Mouse (Mus musculus): ENCODE results near the gene Lcmt1. TPM values are rescaled to one million over a fixed set of nuclear protein-coding genes. Genes with fewer than 3 reads are reported as not detected.

Gene Lcmt1
- 10 to 100 TPM; 24.2 to 25.3 TPM for total RNA-seq (2021)
- long read RNA-seq, experiment 1, transcript Lcmt1-201 (11 exons, 1,369 nt): major isoform, 29 of 34 reads
- long read RNA-seq, experiment 1, partial matches to known transcripts: 1 of 34 reads
- long read RNA-seq, experiment 1, other reads (novel, unspliced or antisense): 3 of 34 reads
- long read RNA-seq, experiment 2, transcript Lcmt1-201 (11 exons, 1,369 nt): major isoform, 24 of 27 reads
- long read RNA-seq, experiment 2, partial matches to known transcripts: 1 of 27 reads
- long read RNA-seq, experiment 2, other reads (novel, unspliced or antisense): 2 of 27 reads

DNA sequence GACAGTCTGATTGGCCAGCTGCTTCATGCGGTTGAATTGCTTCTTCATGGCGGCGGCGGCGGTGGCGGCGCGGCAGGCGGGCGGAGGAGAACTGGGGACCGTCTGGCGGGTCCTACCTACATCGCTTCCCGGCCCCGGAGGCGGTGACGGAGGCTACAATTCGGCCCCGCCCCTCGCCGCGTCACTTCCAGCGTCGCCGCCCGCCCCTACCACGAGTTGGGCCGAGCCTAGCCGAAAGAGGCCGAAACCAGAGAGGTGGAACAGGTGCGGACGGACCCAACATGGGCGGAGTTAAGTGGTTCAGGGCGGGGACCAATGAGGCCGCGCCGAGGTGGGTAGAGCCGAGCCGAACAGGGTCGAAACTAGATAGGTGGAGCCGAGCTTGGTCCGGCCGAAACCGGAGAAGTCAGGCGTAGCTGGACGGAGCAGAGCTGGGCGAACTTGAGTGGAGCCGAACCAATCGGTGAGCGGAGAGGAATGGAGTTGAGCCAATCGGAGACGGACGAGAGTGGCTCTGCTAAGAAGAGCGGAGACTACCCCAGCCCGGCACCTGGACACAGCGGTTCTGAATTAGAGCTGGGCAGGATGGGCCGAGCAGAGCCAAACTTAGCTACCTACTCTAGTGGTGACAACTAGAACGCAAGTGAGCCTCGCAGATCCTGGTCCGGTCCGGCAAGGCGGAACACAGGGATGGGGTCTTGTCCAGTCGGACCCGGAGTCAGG lies at the start of gene Lcmt1, which contains the start of gene Arhgap17:
Lcmt1 (plus strand) TSS at position 26 of the 723 bp plus-strand sequence.
Arhgap17 (minus strand) TSS at position 157 of the 723 bp plus-strand sequence.
- DNase-seq: peak; percentile 97
- intact Hi-C loops (cut with DNase I; ENCODE audit: low total_unique reads): loop anchor here (5.0 kb wide), 1 partner anchor 38 kb away; no protein-coding TSS in a partner anchor

DNA sequence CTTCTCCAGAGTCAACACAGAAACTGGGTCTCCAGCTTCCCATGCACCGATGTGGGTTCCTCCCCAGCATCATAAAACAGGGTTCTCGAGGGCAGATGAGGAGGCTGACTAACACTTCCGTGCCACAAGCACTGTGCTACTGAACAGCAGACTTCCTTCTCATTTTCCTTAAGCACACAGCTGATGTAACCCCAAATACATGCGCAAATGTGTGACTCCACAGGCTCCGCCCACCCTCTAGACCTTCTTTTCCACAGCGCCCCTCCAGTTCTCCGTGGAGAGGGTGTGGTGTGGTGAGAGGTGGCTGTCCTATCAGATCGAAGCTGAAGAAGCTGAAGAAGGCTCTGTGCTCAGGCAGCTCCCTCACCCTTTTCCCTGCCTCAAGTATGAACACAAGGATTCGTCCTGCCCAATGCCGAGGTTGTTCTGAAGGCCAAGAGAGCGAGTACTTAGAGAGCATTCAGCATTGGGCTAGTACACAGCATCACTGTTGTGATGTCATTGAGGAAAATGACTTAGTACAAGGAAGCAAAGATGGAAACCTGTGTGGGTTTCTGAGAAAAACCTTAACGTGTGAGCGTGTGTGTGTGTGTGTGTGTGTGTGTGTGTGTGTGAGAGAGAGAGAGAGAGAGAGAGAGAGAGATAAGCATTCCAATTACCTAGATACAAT lies 47.0 kb upstream of the Lcmt1 start:
- intact Hi-C loops (cut with DNase I; ENCODE audit: low total_unique reads): no loop called here

DNA sequence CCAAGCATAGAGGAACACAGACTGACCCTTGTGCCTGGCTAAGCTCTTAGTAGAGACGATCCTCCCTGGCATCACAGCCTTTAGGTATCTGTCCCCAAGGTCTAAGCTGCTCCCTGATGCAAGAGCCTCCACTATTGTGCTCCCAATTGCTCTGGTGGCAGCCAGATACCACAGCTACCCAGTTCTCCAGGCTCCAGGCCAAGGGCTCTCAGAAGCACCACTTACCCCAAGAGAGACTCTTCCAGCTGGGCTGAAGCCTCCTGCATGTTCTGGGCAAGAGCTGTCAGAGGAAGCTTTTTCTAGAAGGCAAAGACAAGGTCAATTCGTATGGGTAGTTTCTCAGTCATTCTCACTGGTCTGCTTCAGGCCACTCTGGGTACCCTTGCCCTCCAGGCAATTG lies 46.2 kb upstream of the Lcmt1 start:
- peak; percentile 27 for DNase-seq

More for the DNA sequence above, 47.0 kb upstream of the Lcmt1 start:
- no peak for DNase-seq

DNA sequence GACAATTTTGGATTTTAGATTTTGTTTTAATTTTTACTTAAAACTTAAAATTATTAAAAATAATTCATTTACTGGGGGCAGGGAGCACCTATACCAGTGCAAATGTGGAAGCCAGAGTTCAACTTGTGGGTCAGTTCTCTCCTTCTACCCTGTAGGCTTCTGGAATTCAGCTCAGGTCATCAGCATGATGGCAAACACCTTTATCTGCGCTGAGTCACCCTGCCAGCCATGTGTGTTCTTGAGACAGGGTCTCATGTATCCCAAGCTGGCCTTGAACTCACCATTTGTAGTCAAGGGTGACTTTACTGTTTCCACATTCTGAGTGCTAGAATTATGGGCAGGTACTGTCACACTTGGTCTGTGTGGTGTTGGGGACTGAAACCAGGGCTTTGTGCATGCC lies 45.5 kb upstream of the Lcmt1 start:
- DNase-seq: no peak
- intact Hi-C loops (cut with DNase I; ENCODE audit: low total_unique reads): no loop called here

More for the DNA sequence above, 46.2 kb upstream of the Lcmt1 start:
- intact Hi-C loops (cut with DNase I; ENCODE audit: low total_unique reads): no loop called here

DNA sequence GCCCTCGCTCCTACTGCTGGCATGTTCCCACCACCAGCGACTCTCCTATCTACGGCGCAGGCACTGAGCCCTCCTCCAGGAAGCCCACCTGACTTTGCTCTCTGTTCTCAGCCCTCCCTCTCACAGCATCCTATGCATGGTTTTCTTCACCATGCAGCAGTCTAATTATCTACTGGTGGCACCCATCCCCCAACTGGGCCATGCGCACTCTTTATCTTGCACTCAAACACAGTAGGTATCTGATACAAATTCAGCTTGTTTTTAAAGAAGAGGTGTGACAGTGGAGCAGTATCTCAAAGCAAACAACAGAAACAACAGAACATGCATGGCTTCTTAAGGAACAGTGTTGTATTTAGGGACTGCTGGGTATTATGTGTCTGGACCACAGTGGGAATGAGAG lies 43.5 kb upstream of the Lcmt1 start:
- no peak for DNase-seq
- intact Hi-C loops (cut with DNase I; ENCODE audit: low total_unique reads): no loop called here

DNA sequence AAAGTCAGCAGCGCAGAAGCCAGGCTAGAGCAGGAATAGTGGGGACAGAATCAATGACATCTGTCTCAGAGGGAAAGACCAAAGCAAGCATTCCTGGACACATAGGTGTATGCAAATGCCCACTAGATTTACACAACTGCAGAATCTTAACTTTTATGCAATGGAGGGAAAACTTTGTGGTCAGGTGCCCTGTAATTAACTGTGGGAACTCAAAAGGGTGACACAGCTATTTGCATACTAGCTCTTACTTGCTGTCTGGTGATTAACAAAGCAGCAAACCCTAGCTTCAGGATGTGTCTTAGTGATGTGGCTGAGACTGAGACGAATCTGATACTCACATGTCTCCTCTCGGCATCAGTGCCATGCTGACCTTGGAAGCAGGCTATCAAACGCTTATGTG lies 42.7 kb upstream of the Lcmt1 start:
- DNase-seq: no peak
- intact Hi-C loops (cut with DNase I; ENCODE audit: low total_unique reads): no loop called here

DNA sequence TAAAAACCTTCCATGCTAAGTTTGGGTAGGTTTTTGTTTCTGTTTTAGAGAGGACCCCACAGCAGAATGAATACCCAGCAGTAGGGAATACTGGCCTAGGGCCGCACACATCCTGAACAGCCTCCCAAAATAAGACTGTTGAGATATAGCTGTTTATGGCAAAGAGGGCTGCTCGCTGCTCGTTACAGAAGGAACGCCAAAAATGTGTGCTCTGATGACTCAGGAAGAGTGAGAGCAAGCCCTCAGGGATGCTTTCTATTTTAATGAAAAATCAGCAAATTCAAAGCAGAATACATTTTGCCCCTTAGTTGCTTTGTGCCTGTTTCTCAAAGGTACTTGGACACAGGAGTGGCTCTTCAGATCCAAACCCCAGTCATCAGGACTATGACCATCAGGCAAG lies 41.7 kb upstream of the Lcmt1 start:
- intact Hi-C loops (cut with DNase I; ENCODE audit: low total_unique reads): no loop called here
- no peak for DNase-seq

DNA sequence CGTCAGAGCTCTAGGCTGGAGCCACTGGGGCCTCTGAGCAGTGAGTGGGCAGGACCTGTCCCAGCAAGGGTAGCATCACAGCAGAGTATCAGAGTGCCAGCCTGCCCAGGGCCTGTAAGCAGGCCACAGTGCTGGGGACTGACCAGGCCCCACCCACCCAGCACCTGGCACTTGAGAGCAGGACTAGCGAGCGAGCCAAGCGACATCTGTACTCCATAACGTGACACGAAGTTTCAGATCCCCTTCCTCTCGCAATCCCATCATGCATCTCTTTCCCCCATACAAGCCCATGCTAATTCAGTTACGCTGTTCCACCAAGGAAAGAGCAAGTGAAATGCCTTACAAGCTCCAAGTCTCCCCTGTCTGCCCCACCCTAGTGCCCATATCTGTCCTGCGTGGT lies 39.1 kb upstream of the Lcmt1 start:
- intact Hi-C loops (cut with DNase I; ENCODE audit: low total_unique reads): loop anchor here (5.0 kb wide), 1 partner anchor 42 kb away; no protein-coding TSS in a partner anchor
- peak; percentile 17 for DNase-seq

DNA sequence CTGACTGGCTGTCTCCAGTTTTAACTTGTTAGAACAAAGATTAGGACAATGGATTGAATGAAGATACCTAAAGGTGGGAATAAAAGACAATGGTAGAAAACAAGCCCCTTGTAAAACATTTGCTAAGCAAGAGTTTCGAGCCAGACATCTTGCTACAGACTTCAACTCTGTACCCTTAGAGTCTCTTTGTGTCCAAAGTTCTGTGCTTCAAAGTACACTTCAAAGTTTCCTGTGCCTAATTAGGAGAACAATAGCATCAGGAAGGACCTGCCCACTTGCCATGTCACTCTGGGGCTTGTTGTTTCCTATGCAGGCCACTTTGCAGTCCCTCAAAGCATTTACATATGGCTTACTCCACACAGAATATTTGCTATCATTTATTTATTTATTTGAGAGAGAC lies 33.3 kb upstream of the Lcmt1 start:
- intact Hi-C loops (cut with DNase I; ENCODE audit: low total_unique reads): no loop called here
- no peak for DNase-seq

DNA sequence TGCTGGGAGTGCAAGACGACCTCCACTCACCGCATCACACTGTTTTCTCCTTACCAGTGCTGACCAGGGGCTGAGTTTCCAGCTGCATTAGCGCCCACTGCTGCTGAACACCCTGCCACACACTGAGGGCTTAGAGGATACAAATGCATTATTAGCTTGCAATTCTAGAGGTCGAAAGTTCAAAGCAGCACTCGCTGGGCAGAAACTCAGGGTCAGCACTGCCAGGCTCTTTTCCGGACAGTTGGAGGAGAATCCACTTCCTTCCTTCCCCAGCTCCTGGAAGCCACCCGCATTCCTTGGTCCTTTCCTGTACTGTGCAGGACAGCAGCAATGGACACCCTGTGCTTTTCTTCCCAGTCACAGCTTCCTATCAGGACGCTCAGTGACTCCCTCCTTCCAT lies 31.2 kb upstream of the Lcmt1 start:
- DNase-seq: no peak
- intact Hi-C loops (cut with DNase I; ENCODE audit: low total_unique reads): no loop called here

DNA sequence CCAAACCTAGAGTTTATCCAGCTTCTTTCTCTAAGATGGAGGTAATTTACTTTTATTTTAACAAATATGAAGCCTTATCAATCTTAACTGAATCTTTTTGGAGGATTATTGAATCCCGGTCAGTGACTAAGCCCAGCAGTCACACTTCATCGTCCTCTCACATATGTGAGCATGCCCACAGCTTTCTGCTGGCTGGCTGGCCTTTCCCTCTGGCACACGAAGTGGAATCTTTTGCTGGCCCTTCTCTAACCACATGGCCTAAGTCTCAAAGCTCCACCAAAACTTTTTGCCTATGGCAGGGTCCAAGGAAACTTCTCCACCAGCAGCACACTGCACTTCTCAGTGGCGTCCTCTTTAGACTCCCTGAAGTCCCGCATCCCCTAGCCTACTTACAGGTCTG lies 27.7 kb upstream of the Lcmt1 start:
- DNase-seq: peak; percentile 54
- intact Hi-C loops (cut with DNase I; ENCODE audit: low total_unique reads): no loop called here

DNA sequence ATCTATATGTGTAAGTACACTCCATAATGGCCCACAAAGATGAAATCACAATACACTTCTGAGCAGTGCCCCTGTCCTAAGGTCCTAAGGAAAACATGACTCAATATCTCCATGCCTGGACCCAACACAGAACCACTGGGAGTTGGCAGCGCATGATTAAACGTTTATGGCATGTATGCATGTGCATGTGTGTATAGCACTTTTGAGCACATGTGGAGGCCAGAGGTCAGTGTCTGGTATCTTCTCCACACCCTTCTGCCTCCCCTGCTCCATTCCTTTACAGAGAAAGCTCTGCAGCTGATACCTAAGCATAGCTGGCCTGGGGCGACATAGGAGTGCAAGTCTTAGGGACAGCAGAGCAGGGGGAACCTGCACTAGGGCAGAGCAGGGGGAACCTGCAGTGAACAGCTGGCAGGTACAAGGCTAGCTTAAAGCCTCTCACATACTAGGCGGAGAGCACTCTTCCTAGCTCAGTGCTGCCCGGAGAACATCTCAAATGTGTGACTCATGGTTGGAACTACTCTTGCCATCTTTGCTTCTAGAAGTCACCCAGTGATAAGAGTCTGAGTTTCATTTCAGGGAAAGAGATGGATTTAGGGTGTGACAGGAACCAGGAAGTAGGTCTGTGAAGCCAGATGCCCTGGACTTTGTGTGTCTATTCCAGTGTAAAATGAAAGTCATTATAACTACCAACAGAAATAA lies 25.4 kb upstream of the Lcmt1 start:
- intact Hi-C loops (cut with DNase I; ENCODE audit: low total_unique reads): no loop called here

DNA sequence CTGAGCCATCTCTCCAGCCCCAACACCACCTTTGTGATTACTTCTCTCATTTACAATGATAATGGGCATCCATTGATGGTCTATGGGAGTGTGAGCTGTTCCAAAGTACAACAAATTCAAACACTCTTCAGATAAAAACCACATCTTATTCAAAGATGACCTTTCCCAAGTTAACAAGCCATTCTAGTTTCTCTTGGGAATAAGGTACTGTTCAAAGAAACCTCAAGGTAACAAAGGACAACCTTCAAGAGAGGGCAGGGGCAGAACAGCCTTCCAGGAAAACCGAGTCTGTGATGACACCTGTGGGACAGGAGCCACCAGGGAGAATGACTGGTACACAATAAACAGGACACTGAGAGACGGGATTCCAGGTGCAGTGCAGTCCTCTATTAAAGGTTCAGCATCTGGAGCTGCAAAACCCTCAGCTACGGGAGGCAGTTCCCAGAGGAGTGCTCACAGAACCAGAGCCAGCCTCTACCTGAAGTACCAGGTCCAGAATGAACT lies 24.5 kb upstream of the Lcmt1 start:
- DNase-seq: no peak
- intact Hi-C loops (cut with DNase I; ENCODE audit: low total_unique reads): no loop called here

More for the DNA sequence above, 25.4 kb upstream of the Lcmt1 start:
- DNase-seq: no peak

DNA sequence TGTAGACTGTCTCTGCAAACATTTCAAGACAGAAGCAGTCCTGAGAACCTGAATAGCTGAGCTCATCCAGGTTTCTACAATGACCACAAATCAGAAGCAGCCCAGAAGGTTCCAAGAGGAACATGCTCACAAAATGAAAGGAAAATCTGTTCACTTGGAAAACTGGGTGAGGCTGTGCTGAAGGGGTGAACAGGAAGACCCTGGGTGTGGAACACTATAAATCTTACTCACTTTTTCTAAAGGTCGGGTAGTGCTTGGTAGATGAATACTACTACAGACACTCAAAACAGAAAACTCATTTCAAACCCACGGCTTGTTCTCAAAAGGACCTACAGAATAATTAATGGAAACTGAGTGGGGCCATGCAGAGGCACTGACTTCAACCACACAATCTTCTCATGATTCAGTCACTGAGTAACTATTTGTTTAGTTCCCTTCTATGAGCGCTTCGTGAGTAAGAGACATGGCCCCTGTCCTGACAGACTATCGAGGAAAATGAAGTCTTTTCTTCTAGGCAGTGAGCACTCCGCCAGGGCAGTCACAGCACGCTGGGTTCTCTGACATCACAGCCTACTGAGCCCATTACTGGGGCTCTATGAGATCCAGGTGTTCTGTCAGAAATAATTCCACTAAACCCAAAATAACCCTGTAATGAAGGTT lies 22.8 kb upstream of the Lcmt1 start:
- intact Hi-C loops (cut with DNase I; ENCODE audit: low total_unique reads): no loop called here
- DNase-seq: no peak

DNA sequence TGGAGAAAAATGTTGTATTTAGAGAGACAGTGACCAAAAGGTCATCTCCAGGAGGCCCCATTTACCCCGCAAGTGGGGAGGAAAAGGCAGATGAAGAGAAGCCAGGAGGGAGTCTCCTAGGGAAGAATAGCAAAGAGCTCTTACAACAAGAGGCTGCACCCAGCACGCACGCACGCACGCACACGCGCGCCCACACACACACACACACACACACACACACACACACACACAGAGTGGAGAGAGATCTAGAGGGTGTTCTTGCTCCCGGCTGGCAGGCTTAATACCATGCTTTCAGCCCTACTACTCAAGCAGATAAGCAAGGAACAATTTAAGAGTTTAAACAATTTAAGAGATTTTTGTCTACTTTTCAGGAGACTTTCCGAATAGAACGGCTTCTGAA lies 19.8 kb upstream of the Lcmt1 start:
- intact Hi-C loops (cut with DNase I; ENCODE audit: low total_unique reads): no loop called here
- DNase-seq: no peak

DNA sequence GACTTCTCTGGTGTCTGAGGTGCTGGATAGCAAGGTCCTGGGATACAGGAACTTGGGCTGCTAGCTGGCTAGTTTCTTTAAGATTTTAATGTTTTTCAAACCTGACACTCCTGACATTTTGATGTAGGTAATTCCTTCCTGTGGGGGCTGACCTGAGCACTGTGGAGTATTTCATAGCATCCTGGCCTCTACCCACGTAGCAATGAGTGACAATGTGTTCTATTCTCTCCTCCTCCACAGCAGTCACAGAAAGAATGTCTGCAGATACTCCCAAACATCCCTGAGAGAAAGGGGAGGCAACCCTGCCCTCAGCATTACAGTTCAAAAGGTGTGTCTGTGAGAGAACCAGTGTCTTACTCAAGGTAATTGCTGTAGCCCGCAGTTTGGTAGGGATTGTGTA lies 19.3 kb upstream of the Lcmt1 start:
- no peak for DNase-seq
- intact Hi-C loops (cut with DNase I; ENCODE audit: low total_unique reads): no loop called here

DNA sequence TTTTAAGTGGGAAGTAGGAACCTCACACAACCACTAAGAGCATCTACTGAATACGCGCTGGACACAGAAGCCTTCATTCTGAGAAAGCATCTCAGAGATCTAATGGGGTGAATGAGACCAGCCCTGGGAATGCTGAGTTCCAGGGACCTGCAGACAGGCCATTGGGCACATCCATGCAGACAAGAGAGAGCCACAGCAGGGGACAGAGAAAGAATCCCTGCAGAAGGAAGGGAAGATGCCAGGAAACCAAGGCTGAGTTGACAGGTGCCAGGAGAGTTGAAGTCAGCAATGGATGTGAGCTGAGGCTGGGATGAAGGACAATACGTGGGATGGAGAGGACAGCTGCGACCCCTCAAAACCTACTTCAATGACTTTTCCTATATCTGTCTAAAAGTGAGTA lies 16.5 kb upstream of the Lcmt1 start:
- no peak for DNase-seq
- intact Hi-C loops (cut with DNase I; ENCODE audit: low total_unique reads): no loop called here

DNA sequence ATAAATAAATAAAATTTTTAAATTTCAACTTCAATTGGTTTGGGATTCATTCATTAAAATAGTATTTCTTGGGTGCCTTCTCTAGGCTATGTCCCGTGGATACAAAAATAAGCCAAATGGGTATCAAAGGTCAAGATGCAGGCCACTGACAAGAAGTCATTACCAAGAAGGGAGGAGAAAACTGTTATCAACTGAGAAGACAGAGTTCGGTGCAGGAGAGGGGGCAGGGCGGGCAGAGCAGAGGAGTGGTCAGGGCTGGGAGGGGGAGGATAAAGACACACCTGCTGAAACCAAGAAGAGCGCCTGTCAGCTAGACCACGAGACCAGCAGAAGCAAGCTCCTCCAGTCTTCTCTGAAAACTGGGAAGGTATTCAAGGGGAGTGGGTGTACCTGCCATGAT lies 15.7 kb upstream of the Lcmt1 start:
- intact Hi-C loops (cut with DNase I; ENCODE audit: low total_unique reads): no loop called here
- DNase-seq: no peak

DNA sequence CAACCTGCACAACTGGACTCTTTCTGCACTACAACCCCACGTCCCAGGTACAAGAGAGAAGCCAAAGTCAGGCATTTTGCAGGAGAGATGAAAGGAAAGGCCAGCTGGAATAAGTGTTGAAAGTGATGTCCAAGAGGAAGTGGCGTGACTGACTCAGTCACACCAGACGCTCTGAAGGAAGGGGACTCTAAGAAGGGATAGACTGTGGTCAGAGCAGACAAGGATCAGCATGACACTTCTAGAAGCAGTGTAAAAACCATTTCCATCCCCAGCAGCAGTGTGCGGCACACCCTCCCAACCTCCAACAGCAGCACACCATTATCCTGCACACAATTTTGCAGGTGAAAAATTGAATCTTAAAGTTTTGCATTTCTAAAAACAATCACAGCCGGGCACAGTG lies 15.2 kb upstream of the Lcmt1 start:
- intact Hi-C loops (cut with DNase I; ENCODE audit: low total_unique reads): no loop called here
- no peak for DNase-seq

All from gastrocnemius, postnatal 14 days (tissue).